Mouse (Mus musculus) effector memory CD4-positive, alpha-beta T cell, adult 7 months (primary cell): ENCODE data around the gene Gpr39. TPM values are rescaled to one million over a fixed set of nuclear protein-coding genes. Genes with fewer than 3 reads are reported as not detected.

Experiments used
- polyA plus RNA-seq: library from polyadenylated mRNA; unstranded; fragments of 100-300 nt; shearing (Covaris generic); gene quantifications from one replicate; pipeline ENCODE4 v1.2.1, GENCODE M21; 2017

Gene Gpr39
- not detected for polyA plus RNA-seq

GRCm38 (mm10) chr1:125676790-125677273 is at the start of gene Gpr39:
TSS of gene Gpr39 (plus strand) at chr1:125676995.

GRCm38 (mm10) chr1:125912601-125913600 is 236.1 kb downstream of the Gpr39 start, which contains the start of gene Lypd1:
TSS of gene Lypd1 (minus strand) at chr1:125913101.

Other genes starting within 250 kb of the Gpr39 start
- gene Actr3, start 241.3 kb upstream of the Gpr39 start, polyA plus RNA-seq = 836 TPM
- 0.69 TPM for gene Slc35f5, start 116.4 kb upstream of the Gpr39 start, polyA plus RNA-seq
- 0.17 TPM for gene Lypd1, start 236.1 kb downstream of the Gpr39 start, polyA plus RNA-seq